Mouse (Mus musculus) adrenal gland, postnatal 10 days (tissue): Measurements from ENCODE around the gene Glt28d2. TPM values are rescaled to one million over a fixed set of nuclear protein-coding genes. Genes with fewer than 3 reads are reported as not detected.
A peak's percentile ranks its signal among the peaks of the same experiment; 100 is the strongest.
"Not testable (repeated sequence)": the region's sequence is repeated elsewhere in the genome, so short reads cannot be mapped to it uniquely, and the experiment has no call there.

ENCODE experiments used
- DNase-seq: peaks from one replicate; pipeline ENCODE4 v3.0.0; 2021; ENCODE audit warnings: mixed read lengths
- long read RNA-seq, 2 experiments: library from polyadenylated mRNA; stranded (forward); transcript quantifications; one replicate each; pipeline ENCODE4 v2.0.0; 2021
- total RNA-seq, 2 experiments: library from RNA; stranded (reverse); gene quantifications; 2 replicates each; pipeline ENCODE4 v1.2.3; 2021

Glt28d2 gene
- total RNA-seq, result 1 to 10 TPM; 1.4 to 2.5 TPM
- long read RNA-seq, experiment 1, partial matches to known transcripts, result 0 of 3 reads
- long read RNA-seq, experiment 1, other reads (novel, unspliced or antisense), result 0 of 3 reads
- long read RNA-seq, experiment 2, result 0 reads

GRCm38 (mm10) chr3:85887239-85887827 lies at the start of gene Glt28d2, which contains the start of gene Gm37240:
Gene Glt28d2, minus strand, starts transcription at chr3:85887516.
Gene Gm37240, minus strand, starts transcription at chr3:85887518.
- DNase-seq, result peak; percentile 92

GRCm38 (mm10) chr3:85933586-85933985 lies 46.3 kb upstream of the Glt28d2 start:
- no peak for DNase-seq

GRCm38 (mm10) chr3:85931859-85932258 lies 44.5 kb upstream of the Glt28d2 start:
- no peak for DNase-seq

- DNase-seq, result no peak
Measured at GRCm38 (mm10) chr3:85930671-85931255, 43.4 kb upstream of the Glt28d2 start.

- no peak for DNase-seq
Measured at GRCm38 (mm10) chr3:85929711-85930110, 42.4 kb upstream of the Glt28d2 start.

- DNase-seq, result no peak
Measured at GRCm38 (mm10) chr3:85928140-85928611, 40.9 kb upstream of the Glt28d2 start.

- no peak for DNase-seq
Measured at GRCm38 (mm10) chr3:85927296-85927695, 40.0 kb upstream of the Glt28d2 start.

- DNase-seq, result peak; percentile 91
Measured at GRCm38 (mm10) chr3:85923954-85924945, 36.9 kb upstream of the Glt28d2 start.

GRCm38 (mm10) chr3:85923343-85923742 lies 36.0 kb upstream of the Glt28d2 start:
- no peak for DNase-seq

GRCm38 (mm10) chr3:85922331-85922730 lies 35.0 kb upstream of the Glt28d2 start:
- peak; percentile 82 for DNase-seq

GRCm38 (mm10) chr3:85920671-85921070 lies 33.4 kb upstream of the Glt28d2 start:
- not testable (repeated sequence) for DNase-seq

GRCm38 (mm10) chr3:85917600-85917999 lies 30.3 kb upstream of the Glt28d2 start:
- DNase-seq, result peak; percentile 53

GRCm38 (mm10) chr3:85914806-85915205 lies 27.5 kb upstream of the Glt28d2 start:
- no peak for DNase-seq

- DNase-seq, result no peak
Measured at GRCm38 (mm10) chr3:85907136-85907535, 19.8 kb upstream of the Glt28d2 start.

- no peak for DNase-seq
Measured at GRCm38 (mm10) chr3:85904371-85904770, 17.1 kb upstream of the Glt28d2 start.

GRCm38 (mm10) chr3:85895020-85895419 lies 7.7 kb upstream of the Glt28d2 start:
- DNase-seq, result no peak

GRCm38 (mm10) chr3:85891571-85891970 lies 4.3 kb upstream of the Glt28d2 start:
- no peak for DNase-seq

- DNase-seq, result peak; percentile 22
Measured at GRCm38 (mm10) chr3:85888221-85888671, 930 bp upstream of the Glt28d2 start.

- peak; percentile 53 for DNase-seq
Measured at GRCm38 (mm10) chr3:85886636-85887238, 579 bp downstream of the Glt28d2 start.

GRCm38 (mm10) chr3:85885906-85886305 lies 1.4 kb downstream of the Glt28d2 start:
- no peak for DNase-seq

- peak; percentile 51 for DNase-seq
Measured at GRCm38 (mm10) chr3:85880687-85881086, 6.6 kb downstream of the Glt28d2 start.

GRCm38 (mm10) chr3:85880068-85880467 lies 7.2 kb downstream of the Glt28d2 start:
- no peak for DNase-seq
